Mouse (Mus musculus) heart, embryonic 14.5 days (tissue): ENCODE data around the gene Emb. TPM values are rescaled to one million over a fixed set of nuclear protein-coding genes. Genes with fewer than 3 reads are reported as not detected.

Experiments used
- ATAC-seq: fragments of 200-750 bp; cut with Nextera tagmentation; 2 replicates; pipeline ENCODE4 v1.8.0; 2017; ENCODE audit warnings: low read depth, moderate TSS enrichment; ENCODE audit not compliant: insufficient number of reproducible peaks, insufficient read depth, low FRiP score
- H3K27ac ChIP-seq, 2 experiments: fragments of 200-500 bp in 1 of 2; fragments of 300-500 bp in 1 of 2; sonication (generic) in 1 of 2; replicated peaks in 1 of 2; 2 replicates each; pipeline ENCODE4 v1.5.1; 2012 to 2014; ENCODE audit warnings: low read depth in 2 of 2, low read length in 2 of 2, control low read depth in 1 of 2, mild to moderate bottlenecking in 1 of 2, mixed read lengths in 1 of 2; ENCODE audit not compliant: control insufficient read depth in 1 of 2, insufficient read depth in 1 of 2
- H3K27me3 ChIP-seq: fragments of 300-500 bp; sonication (generic); 2 replicates; pipeline ENCODE4 v1.6.1; 2014; ENCODE audit warnings: mild to moderate bottlenecking, low read length, control low read depth; ENCODE audit not compliant: control insufficient read depth, insufficient read depth
- H3K36me3 ChIP-seq: fragments of 300-500 bp; sonication (generic); 2 replicates; pipeline ENCODE4 v1.6.1; 2014; ENCODE audit warnings: mild to moderate bottlenecking, control low read depth, low read length, mixed read lengths; ENCODE audit not compliant: control insufficient read depth, insufficient read depth
- H3K4me1 ChIP-seq, 2 experiments: fragments of 200-500 bp in 1 of 2; fragments of 300-500 bp in 1 of 2; sonication (generic) in 1 of 2; 2 replicates each; pipeline ENCODE4 v1.6.1; 2012 to 2014; ENCODE audit warnings: low read length in 2 of 2, control low read depth in 1 of 2, mixed read lengths in 1 of 2; ENCODE audit not compliant: control insufficient read depth in 2 of 2, insufficient read depth in 2 of 2
- H3K4me2 ChIP-seq: fragments of 300-500 bp; sonication (generic); 2 replicates; pipeline ENCODE4 v1.6.1; 2014; ENCODE audit warnings: mild to moderate bottlenecking, low read length
- H3K4me3 ChIP-seq, 2 experiments: fragments of 200-500 bp in 1 of 2; fragments of 300-500 bp in 1 of 2; sonication (generic) in 1 of 2; 2 replicates each; pipeline ENCODE4 v1.5.1; 2012 to 2014; ENCODE audit warnings: low read length in 2 of 2, mild to moderate bottlenecking in 2 of 2, control low read depth in 1 of 2, low read depth in 1 of 2, moderate library complexity in 1 of 2; ENCODE audit not compliant: control insufficient read depth in 1 of 2, insufficient read depth in 1 of 2
- H3K9ac ChIP-seq: fragments of 300-500 bp; sonication (generic); 2 replicates; pipeline ENCODE4 v1.6.1; 2014; ENCODE audit warnings: mild to moderate bottlenecking, low read length
- H3K9me3 ChIP-seq: fragments of 300-500 bp; sonication (generic); 2 replicates; pipeline ENCODE4 v1.6.1; 2016; ENCODE audit warnings: low read length, control low read depth; ENCODE audit not compliant: control insufficient read depth
- WGBS: fragments of 180-500 bp; shearing (Covaris S2); extraction: QIAGEN DNeasy Blood & Tissue Kit; methylation state at CpG from one replicate; pipeline ENCODE4 v1.1.7; 2014; 5-methylcytosine and 5-hydroxymethylcytosine counted together
- polyA plus RNA-seq: library from polyadenylated mRNA; unstranded; fragments of >200 nt; fragmentation: Nextera tagmentation; extraction: Ambion mirVana; gene quantifications from 2 replicates; pipeline ENCODE4 v1.2.1, GENCODE M21; 2014

The Emb gene
- polyA plus RNA-seq, 1 experiment from 2014 or later = 8.4 TPM

DNA sequence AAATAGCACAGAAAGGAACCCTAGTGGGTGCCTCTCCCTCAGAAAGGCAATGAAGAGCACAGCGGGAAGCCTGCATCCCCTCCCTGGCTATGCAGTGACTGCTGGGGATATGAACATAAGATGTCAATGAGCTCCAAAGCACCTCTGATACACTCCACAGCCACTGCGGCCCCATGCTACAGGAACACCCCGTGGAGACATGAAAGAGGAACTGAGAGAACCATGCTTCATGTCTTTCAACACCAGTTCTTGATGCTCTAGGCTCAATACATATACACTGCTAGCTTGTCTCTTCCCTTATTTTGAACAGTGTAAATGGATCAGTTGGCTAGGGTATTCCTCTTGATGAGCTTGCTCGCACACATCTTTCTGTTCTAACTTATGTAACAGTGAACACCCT, 28.8 kb downstream of the Emb start:
- no peak overlapping the region for H3K4me2 ChIP-seq
- 49% methylated on average over 4 of the region's 4 CpGs for WGBS
- no peak for ATAC-seq

DNA sequence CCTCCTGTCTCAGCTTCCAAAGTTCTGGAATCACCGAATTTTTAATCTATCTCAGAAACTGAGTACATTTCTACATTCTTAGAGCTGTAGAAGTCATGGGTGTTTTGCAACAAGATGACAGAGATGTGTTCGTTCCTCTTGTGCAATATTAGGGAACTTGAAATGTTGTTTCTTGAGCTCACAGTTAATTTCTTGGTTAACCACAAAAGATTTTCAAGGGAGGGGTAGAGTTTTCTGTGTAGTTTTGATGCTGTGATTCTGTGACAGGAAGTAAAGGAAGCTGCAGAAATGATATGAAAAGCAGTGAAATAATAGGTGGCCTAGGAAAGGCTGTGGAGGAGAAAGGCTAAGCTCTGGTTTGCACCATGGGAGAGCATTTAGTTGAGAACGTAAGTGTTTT, 33.7 kb downstream of the Emb start:
- no peaks in the 10 kb centered on the region for H3K9me3 ChIP-seq
- no peak for ATAC-seq
- H3K36me3 ChIP-seq = no peaks in the 10 kb centered on the region
- H3K27me3 ChIP-seq = no peaks in the 10 kb centered on the region
- H3K4me1 ChIP-seq = peaks cover 2 to 5% of the 10 kb centered on the region in 2 experiments; a peak in 3 of 4 replicates
- no peak overlapping the region for H3K4me3 ChIP-seq
- H3K27ac ChIP-seq = no peak overlapping the region
- no peak overlapping the region for H3K9ac ChIP-seq
- WGBS = 83% methylated on average over 3 of the region's 3 CpGs
- no peak overlapping the region for H3K4me2 ChIP-seq

More for the DNA sequence above, 28.8 kb downstream of the Emb start:
- H3K9ac ChIP-seq = no peak overlapping the region
- H3K36me3 ChIP-seq = no peaks in the 10 kb centered on the region
- H3K27me3 ChIP-seq = no peaks in the 10 kb centered on the region
- H3K4me3 ChIP-seq = no peak overlapping the region
- no peak overlapping the region for H3K27ac ChIP-seq
- peaks cover 3 to 13% of the 10 kb centered on the region in 2 experiments; a peak in 3 of 4 replicates for H3K4me1 ChIP-seq
- H3K9me3 ChIP-seq = no peaks in the 10 kb centered on the region

DNA sequence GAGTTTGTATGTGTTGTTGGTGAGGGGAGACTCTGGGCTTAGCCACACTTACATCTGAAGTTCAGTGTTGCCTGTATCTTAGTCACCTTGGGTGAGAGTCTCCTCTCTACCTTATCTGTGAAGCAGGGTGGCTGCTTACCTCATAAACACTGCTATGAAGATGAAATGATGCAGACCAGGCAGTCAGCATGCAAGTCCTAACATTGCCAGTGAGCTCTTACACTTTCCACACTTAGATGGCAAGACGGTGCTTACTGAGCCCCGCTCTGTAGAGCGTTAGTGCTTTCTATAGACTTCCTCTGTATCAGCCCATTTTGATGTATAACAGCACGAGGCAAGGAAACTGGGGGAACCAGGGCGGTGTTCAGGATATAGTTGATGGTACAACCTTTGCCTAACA, 34.3 kb downstream of the Emb start:
- no peak overlapping the region for H3K4me2 ChIP-seq
- no peak overlapping the region for H3K4me3 ChIP-seq
- H3K4me1 ChIP-seq = peaks cover 2 to 4% of the 10 kb centered on the region in 2 experiments; a peak in 3 of 4 replicates
- H3K27ac ChIP-seq = no peak overlapping the region
- no peaks in the 10 kb centered on the region for H3K27me3 ChIP-seq
- no peaks in the 10 kb centered on the region for H3K9me3 ChIP-seq
- no peak for ATAC-seq
- H3K9ac ChIP-seq = no peak overlapping the region
- no peaks in the 10 kb centered on the region for H3K36me3 ChIP-seq
- WGBS = 68% methylated on average over 5 of the region's 5 CpGs

DNA sequence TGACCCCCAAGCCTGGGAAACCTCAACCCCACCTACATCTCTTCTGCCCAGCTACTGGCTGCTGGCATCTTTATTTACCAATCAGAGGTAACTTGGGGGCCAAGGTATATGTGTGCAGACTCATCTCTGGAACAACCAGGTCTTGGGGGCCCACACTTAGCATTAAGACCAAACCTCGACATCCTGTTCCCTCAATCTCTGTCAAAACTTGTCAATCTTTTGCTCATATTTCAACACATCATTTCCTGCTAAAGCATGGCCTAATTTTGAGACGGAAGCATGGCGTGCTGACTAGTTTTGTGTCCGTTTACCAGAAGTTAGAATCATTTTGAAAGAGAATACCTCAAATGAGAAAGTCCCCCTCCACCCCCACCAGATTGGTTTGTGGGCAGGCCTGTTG, 52.4 kb downstream of the Emb start:
- no peak overlapping the region for H3K4me3 ChIP-seq
- no peaks in the 10 kb centered on the region for H3K36me3 ChIP-seq
- no peak overlapping the region for H3K4me2 ChIP-seq
- 84% methylated on average over 4 of the region's 4 CpGs for WGBS
- H3K4me1 ChIP-seq = no peaks in the 10 kb centered on the region
- no peak for ATAC-seq
- H3K27ac ChIP-seq = no peak overlapping the region
- H3K9me3 ChIP-seq = no peaks in the 10 kb centered on the region
- no peak overlapping the region for H3K9ac ChIP-seq
- H3K27me3 ChIP-seq = no peaks in the 10 kb centered on the region

DNA sequence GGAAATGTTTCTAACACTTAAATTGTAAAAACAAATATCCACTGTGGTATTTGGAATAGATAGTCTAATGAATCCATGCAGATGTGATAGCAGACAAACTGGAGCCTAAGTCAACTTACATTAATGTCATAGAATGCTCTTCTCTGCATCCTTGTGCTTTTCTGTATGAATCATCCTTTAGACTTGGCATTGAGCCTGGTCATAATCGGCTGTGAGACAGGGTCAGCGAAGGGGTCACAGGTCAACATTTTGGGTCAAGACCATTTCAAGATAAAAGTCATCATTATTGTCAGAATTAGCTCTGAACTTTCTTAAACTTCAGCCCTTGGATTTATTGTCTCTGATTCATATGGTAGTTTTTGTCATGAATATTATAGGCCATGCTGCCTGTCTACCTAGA, 57.8 kb downstream of the Emb start:
- no peak for ATAC-seq
- no peaks in the 10 kb centered on the region for H3K9me3 ChIP-seq
- H3K9ac ChIP-seq = no peak overlapping the region
- H3K36me3 ChIP-seq = no peaks in the 10 kb centered on the region
- H3K4me3 ChIP-seq = no peak overlapping the region
- 62% methylated on average over 2 of the region's 2 CpGs for WGBS
- no peak overlapping the region for H3K27ac ChIP-seq
- H3K27me3 ChIP-seq = no peaks in the 10 kb centered on the region
- no peak overlapping the region for H3K4me2 ChIP-seq
- no peaks in the 10 kb centered on the region for H3K4me1 ChIP-seq

DNA sequence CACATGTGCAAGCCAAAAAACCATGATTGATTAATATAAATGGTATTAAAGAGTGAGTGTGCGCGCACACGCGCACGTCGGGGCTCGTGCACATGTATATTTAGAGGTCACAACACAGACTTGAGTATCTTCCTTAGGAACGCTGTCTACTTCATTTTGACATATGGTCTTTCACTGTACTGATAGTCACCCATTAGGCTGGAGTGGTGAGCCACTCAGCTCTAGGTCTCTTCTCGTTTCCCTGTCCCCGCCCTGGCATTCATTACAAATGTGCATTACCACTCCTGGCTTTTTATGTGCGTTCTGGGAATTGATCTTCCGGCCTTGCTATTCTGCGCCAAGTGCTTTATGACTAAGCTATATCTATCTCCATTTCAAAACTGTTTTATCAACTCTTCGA, 59.6 kb downstream of the Emb start:
- WGBS = 92% methylated on average over 14 of the region's 14 CpGs
- Histone ChIP-seq H3K27me3 (no peaks in the 10 kb centered on the region), H3K9ac (no peak overlapping the region), H3K9me3 (no peaks in the 10 kb centered on the region), H3K4me1 (no peaks in the 10 kb centered on the region), H3K4me3 (no peak overlapping the region), H3K36me3 (no peaks in the 10 kb centered on the region), H3K27ac (no peak overlapping the region), H3K4me2 (no peak overlapping the region)
- no peak for ATAC-seq

DNA sequence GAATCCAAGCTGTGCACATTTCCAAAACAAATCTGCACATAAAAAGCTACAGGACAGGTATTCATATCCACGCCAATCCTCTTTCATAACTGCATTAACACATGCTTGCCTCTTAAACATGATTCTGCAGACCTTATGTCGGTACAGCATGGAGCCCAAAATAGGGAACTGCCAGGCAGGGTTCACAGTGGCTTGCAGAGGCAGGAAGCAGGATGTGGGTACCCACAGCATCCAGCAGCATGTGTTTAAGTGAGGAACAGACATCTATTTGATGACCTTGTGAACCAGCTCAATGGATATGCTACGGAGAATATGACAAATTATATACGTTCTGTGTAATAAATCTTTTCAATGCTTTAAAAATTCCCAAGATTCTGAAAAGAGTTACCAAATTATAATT, 75.7 kb downstream of the Emb start:
- Histone ChIP-seq H3K27me3 (no peaks in the 10 kb centered on the region), H3K9ac (no peak overlapping the region), H3K36me3 (no peaks in the 10 kb centered on the region), H3K4me2 (no peak overlapping the region), H3K9me3 (no peaks in the 10 kb centered on the region), H3K27ac (no peak overlapping the region), H3K4me1 (no peaks in the 10 kb centered on the region), H3K4me3 (no peak overlapping the region)
- no peak for ATAC-seq
- WGBS = 78% methylated on average over 4 of the region's 4 CpGs

DNA sequence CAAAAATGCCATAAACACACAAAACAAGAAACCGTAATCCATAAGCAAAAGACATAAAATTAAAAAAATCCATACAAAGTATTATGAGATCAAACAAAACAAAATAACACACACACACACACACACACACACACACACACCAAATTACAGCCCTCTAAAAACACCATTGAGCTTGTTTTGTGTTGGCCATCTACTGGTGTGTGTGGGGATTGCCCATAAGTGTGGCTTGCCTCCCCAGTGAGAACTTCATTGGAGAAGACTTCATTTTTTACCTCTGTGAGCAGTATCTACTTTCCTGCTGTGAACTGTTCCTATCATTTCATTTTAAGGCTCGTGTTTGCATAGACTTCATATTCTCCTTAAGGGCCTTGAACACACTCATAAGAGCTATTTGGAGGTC, 78.6 kb downstream of the Emb start:
- no peak overlapping the region for H3K4me2 ChIP-seq
- H3K27me3 ChIP-seq = no peaks in the 10 kb centered on the region
- H3K36me3 ChIP-seq = no peaks in the 10 kb centered on the region
- H3K4me1 ChIP-seq = no peaks in the 10 kb centered on the region
- H3K27ac ChIP-seq = no peak overlapping the region
- no peak overlapping the region for H3K4me3 ChIP-seq
- H3K9ac ChIP-seq = no peak overlapping the region
- WGBS = 95% methylated on average over 2 of the region's 2 CpGs
- no peak for ATAC-seq
- H3K9me3 ChIP-seq = no peaks in the 10 kb centered on the region
